Mouse (Mus musculus) spleen, postnatal 10 days (tissue): ENCODE measurements at regions not wholly inside any gene's neighbourhood (a gene's known extent, or its start where the extent isn't known, plus 50 kb on each side); places are given as distances from the start of the nearest gene placed in this dataset.
"Not testable (repeated sequence)": the region's sequence is repeated elsewhere in the genome, so short reads cannot be mapped to it uniquely, and the experiment has no call there.

ENCODE experiments used
- DNase-seq, 2 experiments: peaks; one replicate each; pipeline ENCODE4 v3.0.0; 2021 to 2022; ENCODE audit warnings: low spot score in 2 of 2

- no peak for DNase-seq
These were observed 250.8 kb downstream of the Tpbg start for GRCm38 (mm10) chr9:86092998-86093397.

DNA sequence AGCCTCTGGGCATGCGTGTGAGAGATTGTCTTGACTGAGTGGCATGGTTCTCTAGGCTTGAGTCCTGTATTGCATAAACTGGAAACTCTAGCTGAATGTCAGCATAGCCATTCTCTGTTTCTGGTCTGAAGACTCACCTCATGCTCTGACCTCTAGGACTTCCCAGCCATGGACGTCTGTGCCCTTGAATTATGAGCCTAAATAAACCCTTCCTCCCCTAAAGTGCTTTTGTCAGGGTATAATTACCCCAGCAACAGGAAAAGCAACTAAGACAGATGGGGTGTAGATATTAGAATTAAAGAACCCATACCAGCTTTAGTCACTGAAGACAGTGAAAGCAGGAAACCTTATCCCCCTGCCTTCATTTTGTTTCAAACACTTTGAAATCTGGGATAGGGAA lies 253.3 kb downstream of the Tpbg start:
- no peak for DNase-seq

DNA sequence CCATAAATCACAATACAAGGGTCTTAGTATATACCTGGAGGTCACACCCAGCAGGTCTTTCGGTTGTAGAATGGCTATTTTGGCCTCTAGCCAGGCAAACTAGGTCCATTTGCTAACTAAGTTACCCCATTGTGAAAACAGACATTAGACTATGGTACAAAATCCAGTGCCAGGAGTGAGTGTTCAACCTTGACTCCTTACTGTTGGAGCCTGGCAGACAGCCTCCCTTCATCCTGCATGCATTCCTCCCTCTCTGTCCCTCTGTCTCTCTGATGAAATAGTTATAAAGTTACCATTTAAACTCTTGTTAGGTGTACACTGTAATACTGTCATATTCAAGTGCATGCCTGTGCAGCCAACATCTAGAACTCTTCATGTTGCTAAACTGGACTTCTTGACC lies 254.1 kb downstream of the Tpbg start:
- DNase-seq = no peak

- no peak for DNase-seq
These were observed 257.1 kb downstream of the Tpbg start for GRCm38 (mm10) chr9:86099325-86099724.

- no peak for DNase-seq
These were observed 259.3 kb downstream of the Tpbg start for GRCm38 (mm10) chr9:86101360-86102086.

- no peak for DNase-seq
These were observed 261.4 kb downstream of the Tpbg start for GRCm38 (mm10) chr9:86103607-86104006.

DNA sequence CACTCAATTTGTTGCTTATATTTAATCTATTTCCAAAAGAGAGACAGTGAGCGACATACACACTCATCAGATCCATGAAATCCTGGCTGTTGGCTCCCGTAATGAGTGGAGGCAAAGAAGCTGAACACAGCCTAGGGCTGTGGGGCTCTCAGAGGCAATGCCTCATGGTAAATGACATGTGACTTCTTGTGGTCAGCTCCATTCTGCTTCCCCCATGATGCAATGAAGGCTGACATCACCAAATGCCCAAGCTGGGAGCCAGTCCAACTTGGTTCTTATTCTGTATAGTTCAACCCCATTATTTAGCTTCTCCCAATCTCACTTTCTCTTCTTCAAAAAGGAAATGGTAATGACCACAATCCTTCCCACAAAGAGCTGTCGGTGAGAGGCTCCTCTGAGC lies 262.5 kb downstream of the Tpbg start:
- DNase-seq = no peak

DNA sequence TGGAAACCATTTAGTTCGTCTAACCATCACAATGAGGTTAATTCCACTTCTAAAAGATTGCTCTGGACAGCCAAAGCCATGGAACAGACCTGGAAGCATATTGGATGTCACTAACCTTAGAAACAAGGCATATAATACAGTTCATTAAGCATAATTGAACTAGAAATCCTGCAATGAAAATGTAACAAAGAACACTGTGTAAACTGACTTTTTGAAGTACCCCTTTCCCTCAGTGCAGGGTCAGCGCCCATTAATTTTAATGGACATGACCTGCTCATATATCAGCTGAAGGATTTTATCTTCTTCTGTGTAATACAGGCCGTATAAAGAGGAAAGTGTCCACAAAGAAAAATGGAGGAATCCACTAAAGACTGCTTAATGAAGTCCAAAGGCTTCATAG lies 263.7 kb downstream of the Tpbg start:
- DNase-seq = no peak

DNA sequence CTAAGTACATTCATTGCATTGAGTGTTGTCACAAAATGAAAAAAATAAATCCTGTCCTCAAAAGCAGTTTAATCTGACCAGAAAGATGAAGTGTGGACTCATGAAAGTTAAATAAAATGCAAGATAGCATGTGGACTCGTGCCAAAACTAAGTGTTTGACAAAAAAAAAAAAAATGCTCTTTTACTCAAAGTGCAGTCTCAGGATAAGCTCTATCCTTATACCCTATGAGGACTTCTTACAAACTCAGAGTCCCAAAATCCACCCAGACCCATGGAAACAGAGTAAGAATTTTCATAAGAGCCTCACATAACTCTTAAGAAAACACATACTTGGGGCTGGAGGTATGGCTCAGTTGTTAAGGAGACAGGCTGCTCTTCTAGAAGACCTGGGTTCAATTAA lies 267.7 kb downstream of the Tpbg start:
- DNase-seq = no peak

- no peak for DNase-seq
These were observed 277.2 kb downstream of the Tpbg start for GRCm38 (mm10) chr9:86119370-86119769.

DNA sequence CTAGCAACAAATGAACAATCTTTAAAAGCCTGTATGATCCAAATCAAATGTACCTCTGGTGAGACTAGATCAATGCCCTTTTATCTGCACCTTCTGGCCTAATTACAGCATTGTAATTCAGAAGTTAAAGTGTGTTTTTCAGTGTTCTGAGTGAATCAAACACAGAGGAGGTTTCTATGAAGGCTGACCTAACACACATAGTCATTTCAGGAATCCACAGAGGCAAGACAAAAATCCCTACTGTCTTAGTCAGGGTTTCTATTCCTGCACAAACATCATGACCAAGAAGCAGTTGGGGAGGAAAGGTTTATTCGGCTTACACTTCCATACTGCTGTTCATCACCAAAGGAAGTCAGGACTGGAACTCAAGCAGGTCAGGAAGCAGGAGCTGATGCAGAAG lies 293.4 kb downstream of the Tpbg start:
- DNase-seq = not testable (repeated sequence)

DNA sequence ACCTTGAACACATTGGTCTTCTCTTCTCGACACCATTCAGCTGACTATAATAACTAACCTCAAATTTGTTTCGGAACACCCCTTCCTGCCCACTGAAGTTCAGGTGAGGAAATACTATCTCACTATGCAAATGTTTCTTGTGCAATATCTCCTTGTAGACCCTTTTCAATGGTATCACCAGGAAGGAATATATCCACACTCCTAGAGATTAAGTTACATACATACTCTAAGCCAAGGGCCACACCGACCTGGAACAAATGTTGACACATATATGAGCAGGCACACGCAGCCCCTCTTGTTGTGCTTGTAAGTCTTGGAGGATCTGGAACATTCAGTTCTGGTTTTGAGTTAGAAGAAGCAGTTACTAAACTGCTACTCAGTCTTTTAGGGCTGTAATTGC lies 303.7 kb downstream of the Tpbg start:
- no peak for DNase-seq

- no peak for DNase-seq
These were observed 304.4 kb downstream of the Ube2cbp start for GRCm38 (mm10) chr9:86160316-86160715.

- no peak for DNase-seq
These were observed 298.2 kb downstream of the Ube2cbp start for GRCm38 (mm10) chr9:86166362-86167067.

GRCm38 (mm10) chr9:86170756-86171155 lies 294.0 kb downstream of the Ube2cbp start:
- DNase-seq = no peak

DNA sequence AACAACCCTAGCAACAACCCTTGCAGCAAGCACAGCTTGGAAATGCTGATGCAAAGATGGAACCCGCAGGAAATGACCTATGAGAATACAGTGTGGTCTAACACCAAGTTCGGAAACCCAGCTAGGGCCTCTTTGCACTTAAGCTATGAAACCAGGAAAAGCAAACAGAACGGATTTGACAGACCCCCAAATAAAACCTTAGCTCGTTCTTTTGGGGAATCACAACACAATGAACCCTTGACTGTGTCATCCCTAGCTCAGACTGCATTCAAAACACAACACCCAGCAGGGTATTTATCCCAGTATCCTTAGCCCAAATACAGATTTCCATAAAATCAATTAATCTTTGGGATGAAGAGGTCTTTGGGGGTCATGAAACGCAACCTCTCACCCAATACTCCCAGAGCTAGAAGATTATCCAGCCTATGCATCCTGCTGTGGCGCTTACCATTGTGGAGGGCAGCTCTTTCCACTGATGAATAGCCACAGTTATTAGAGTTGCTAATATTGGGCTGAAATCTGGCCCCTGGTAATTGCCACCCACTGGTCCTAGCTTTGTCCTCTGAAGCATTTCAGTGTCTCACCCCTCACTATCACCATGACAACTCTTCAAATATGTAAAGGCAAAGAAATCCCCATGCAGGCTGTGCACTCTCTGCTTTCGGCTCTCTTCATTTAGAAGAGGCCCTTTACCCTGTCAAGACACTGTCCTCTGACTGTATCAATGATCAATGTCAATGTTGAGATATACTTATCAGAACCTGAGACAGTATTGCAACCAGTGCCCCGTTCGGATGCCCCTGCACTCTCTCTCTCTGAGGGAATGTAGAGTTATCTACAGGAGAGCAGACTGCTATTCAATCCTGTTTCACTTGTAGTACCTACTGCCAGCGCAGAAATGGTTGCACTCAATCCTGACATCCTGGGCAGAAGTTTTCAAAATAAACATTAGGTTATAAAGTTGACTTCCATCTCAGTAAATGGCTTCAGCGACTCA lies 277.7 kb downstream of the Ube2cbp start:
- DNase-seq = no peak

DNA sequence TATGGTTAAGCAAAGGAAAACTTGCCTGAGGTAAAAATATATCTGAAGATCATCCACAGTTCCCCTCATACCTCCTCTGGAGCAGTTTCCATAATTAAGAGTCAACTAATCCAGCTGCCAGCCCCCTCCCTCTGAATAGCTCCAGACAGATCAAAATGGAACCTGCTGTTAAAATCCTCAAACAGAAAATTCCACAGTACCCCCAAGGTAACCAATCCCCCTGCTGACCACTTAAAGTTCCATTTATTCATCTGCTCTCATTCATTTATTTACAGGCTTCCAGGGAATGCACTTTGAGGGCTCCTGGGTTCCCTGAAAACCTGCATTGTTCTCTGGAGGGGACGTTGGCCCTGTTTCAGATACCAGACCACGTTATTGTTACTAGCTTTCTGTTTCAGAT lies 275.9 kb downstream of the Ube2cbp start:
- DNase-seq = no peak

- DNase-seq = no peak
These were observed 259.7 kb downstream of the Ube2cbp start for GRCm38 (mm10) chr9:86205041-86205440.

- no peak for DNase-seq
These were observed 256.3 kb downstream of the Ube2cbp start for GRCm38 (mm10) chr9:86208334-86208925.

DNA sequence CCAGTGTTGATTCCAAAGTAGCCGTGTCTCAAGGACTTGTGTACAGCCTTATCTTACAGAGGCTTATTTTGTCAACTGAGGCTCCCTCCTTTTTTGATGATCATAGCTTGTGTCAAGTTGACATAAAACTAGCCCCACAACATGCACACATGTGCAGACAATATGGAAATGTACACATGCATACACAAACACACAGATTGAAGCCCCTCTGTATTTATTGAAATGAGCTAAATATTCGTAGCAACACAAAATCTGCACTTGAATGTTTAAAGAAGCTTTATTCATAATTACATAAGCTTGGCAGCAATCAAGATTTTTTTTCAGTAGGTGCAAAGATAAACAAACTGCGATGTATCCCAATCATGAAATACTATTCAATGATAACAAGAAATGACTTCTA lies 253.5 kb downstream of the Ube2cbp start:
- DNase-seq = no peak

DNA sequence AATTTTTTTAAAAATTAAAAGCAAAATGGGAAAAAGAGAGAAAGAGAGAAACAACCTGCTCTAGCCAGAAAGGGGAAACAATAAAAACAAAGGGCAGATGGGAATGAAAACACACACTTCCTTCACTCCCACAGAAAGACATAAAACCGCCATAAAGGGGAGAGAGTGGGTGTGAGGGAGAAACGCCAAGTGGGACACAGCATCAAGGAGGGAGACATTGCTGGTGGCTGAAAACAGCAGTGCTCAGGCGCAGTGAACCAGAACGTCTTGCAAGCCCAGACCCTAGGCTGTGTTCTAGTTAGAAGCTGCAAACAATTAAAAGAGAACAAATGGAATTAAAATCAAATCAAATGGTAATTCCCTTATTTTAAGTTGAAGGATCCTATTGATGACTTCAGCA lies 245.1 kb downstream of the Ube2cbp start:
- DNase-seq = no peak

DNA sequence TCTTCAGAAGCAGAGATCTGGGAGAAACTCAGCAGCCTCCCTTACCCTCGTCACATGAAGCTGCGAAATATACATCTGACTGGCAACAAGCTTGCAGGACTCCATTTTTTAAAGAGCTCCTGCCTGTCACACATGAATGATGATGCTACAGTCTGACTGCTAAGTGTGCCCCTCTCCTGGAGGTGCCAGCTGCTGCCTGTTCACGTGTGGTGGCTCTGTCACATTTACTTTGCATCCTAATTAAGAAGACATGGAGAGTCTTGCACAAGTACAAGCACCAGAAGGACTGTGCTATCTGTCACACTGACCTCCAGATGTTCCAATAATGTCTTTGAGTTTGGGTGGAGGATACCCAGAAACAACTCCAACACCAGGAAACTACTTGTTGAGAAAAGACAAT lies 240.2 kb downstream of the Ube2cbp start:
- DNase-seq = no peak
